ENCODE assay signal across 27 mouse cellular contexts in the genomic region with DNA sequence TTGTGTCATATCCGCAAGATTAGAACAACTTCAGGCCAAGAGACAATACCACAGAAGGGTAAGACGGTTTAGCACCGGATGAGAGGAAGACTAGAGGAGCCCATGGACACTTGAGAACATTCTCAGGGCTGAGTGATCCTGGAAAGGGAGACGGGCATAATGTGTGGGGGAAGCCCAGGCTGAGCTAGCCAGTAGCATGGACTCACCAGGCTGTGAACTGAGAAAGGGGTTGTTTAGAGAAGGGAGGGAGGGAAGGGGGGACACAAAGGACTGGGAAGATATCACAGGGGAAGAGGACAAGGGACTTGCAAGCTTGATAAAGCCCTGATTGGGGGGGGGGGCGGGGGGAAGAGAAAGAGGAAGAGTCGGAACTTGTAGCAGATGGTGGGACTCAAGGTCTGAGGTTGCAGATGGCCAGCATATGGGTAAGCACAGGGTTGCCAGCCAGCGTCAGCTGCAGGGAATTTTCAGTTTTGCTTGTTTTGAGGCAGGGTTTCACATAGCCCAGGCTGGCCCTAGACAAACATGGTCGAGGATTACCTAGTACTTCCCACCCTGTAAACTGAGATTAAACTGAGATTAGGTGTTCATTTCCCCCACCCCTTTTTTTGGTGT. TPM values are rescaled to one million over a fixed set of nuclear protein-coding genes. Genes with fewer than 3 reads are reported as not detected.
DNase-seq lines count a peak whose midpoint lies in the region; ATAC-seq and TF ChIP-seq lines count a peak whose summit lies in the region.
"Had no signal": no experiment of that assay in that cellular context is flagged by ENCODE, and none has a peak within 500 bp of the region (broad histone marks: within the 10 kb centered on the region; RNA-seq: fewer than 3 reads in every experiment).

No protein-coding gene starts in this region.

- no peak overlapping the region for H3K4me2 ChIP-seq in hindbrain, embryonic 13.5 days
- H3K4me2 ChIP-seq: forebrain, embryonic 13.5 days; heart, embryonic 15.5 days; hindbrain, embryonic 12.5 days; liver, embryonic 15.5 days had no signal

- H3K27ac ChIP-seq in hindbrain, embryonic 10.5 days: peak overlapping the region; percentile 13; the same call in 1 of the 2 replicates
- H3K27ac ChIP-seq in hindbrain, embryonic 13.5 days: no peak overlapping the region
- H3K27ac ChIP-seq in ES-E14 (ENCODE audit: insufficient read depth, low read depth, low read length, poor library complexity, severe bottlenecking): peak overlapping the region; percentile 5; the same call in 1 of the 2 replicates
- no peak overlapping the region for H3K27ac ChIP-seq in left cerebral cortex, adult 2 months
- H3K27ac ChIP-seq: forebrain, embryonic 13.5 days; heart, embryonic 15.5 days; hindbrain, embryonic 12.5 days; liver, embryonic 15.5 days had no signal

- no peaks in the 10 kb centered on the region for H3K27me3 ChIP-seq in hindbrain, embryonic 10.5 days (ENCODE audit: insufficient read depth, poor library complexity, severe bottlenecking)
- H3K27me3 ChIP-seq in hindbrain, embryonic 13.5 days: no peaks in the 10 kb centered on the region
- H3K27me3 ChIP-seq: forebrain, embryonic 13.5 days; heart, embryonic 15.5 days; hindbrain, embryonic 12.5 days; liver, embryonic 15.5 days had no signal

- ATAC-seq in hindbrain, embryonic 13.5 days (ENCODE audit: low FRiP score): no peak
- ATAC-seq: forebrain, embryonic 13.5 days; lung, postnatal 0 days had no signal

- no peaks in the 10 kb centered on the region for H3K4me1 ChIP-seq in hindbrain, embryonic 10.5 days (replicated peaks)
- no peaks in the 10 kb centered on the region for H3K4me1 ChIP-seq in hindbrain, embryonic 13.5 days (replicated peaks)
- peaks cover 13 to 14% of the 10 kb centered on the region in 2 experiments for H3K4me1 ChIP-seq in ES-E14 (ENCODE audit: control insufficient read depth in 2 of 2, insufficient read depth in 2 of 2, low read length in 2 of 2, poor library complexity in 1 of 2)
- H3K4me1 ChIP-seq: forebrain, embryonic 13.5 days; heart, embryonic 15.5 days; hindbrain, embryonic 12.5 days had no signal

- DNase-seq in hindbrain, embryonic 10.5 days (ENCODE audit: low spot score): no peak
- DNase-seq in ES-E14 (ENCODE audit: low read depth, low spot score): no peak
- peak; percentile 30 for DNase-seq in brain, embryonic 14.5 days (ENCODE audit: low read depth)
- peak; percentile 53 to 69 for DNase-seq in cerebellum, postnatal 25 days
- DNase-seq in left cerebral cortex, adult 2 months (ENCODE audit: extremely low spot score in 1 of 2, low spot score in 2 of 2): no peak
- DNase-seq in gastrocnemius, postnatal 10 days: no peak
- DNase-seq in T-cell, adult 2 months (ENCODE audit: low spot score): no peak
- DNase-seq: heart, adult 18-20 months; kidney, postnatal 14 days; spleen, adult 18-20 months; thymus, postnatal 25 days had no signal

- no peak for TF ChIP-seq POLR2A in brain, embryonic 14.5 days (IDR thresholded peaks at IDR 0.05; ENCODE audit: borderline replicate concordance, extremely low read depth, insufficient read depth, insufficient read length, poor library complexity, severe bottlenecking)

- peaks cover 86% of the 10 kb centered on the region for H3K36me3 ChIP-seq in hindbrain, embryonic 10.5 days
- peaks cover 29% of the 10 kb centered on the region for H3K36me3 ChIP-seq in hindbrain, embryonic 13.5 days
- peaks cover 34% of the 10 kb centered on the region for H3K36me3 ChIP-seq in ES-E14 (ENCODE audit: control insufficient read depth, insufficient read depth, low read length, poor library complexity, severe bottlenecking)
- H3K36me3 ChIP-seq: G1E had no signal

- WGBS in hindbrain, embryonic 10.5 days: 74% methylated on average over 8 of the region's 8 CpGs
- WGBS in hindbrain, embryonic 13.5 days: 80% methylated on average over 8 of the region's 8 CpGs

- no peak overlapping the region for H3K9ac ChIP-seq in hindbrain, embryonic 13.5 days
- peak overlapping the region; percentile 38; the same call in 1 of the 2 replicates for H3K9ac ChIP-seq in ES-E14 (ENCODE audit: insufficient read depth, low read depth, low read length, poor library complexity, severe bottlenecking)
- H3K9ac ChIP-seq: forebrain, embryonic 13.5 days; heart, embryonic 15.5 days; hindbrain, embryonic 12.5 days; liver, embryonic 15.5 days had no signal

- no peak for TF ChIP-seq CTCF in brain, embryonic 14.5 days (IDR thresholded peaks at IDR 0.05; ENCODE audit: borderline replicate concordance, extremely low read depth, insufficient read depth, insufficient read length)
- TF ChIP-seq CTCF in left cerebral cortex, adult 2 months (IDR thresholded peaks at IDR 0.05): no peak

- H3K9me3 ChIP-seq in hindbrain, embryonic 10.5 days: no peaks in the 10 kb centered on the region
- no peaks in the 10 kb centered on the region for H3K9me3 ChIP-seq in hindbrain, embryonic 13.5 days
- no peaks in the 10 kb centered on the region for H3K9me3 ChIP-seq in ES-E14 (ENCODE audit: control insufficient read depth, insufficient read depth, low read depth, low read length)
- H3K9me3 ChIP-seq: forebrain, embryonic 13.5 days; G1E; heart, embryonic 15.5 days; hindbrain, embryonic 12.5 days; liver, embryonic 15.5 days; megakaryocyte, embryonic 14.5 days had no signal

- in situ Hi-C loops in ES-E14 (cut with MboI; ENCODE audit: low sequenced_read_pairs in 2 of 2, unreplicated experiment in 2 of 2): no loop called here

- H3K4me3 ChIP-seq in hindbrain, embryonic 10.5 days: no peak overlapping the region
- H3K4me3 ChIP-seq in hindbrain, embryonic 13.5 days: no peak overlapping the region
- H3K4me3 ChIP-seq in ES-E14 (ENCODE audit: insufficient read depth in 1 of 2, low read depth in 1 of 2, low read length in 2 of 2, poor library complexity in 1 of 2, severe bottlenecking in 1 of 2): no peak overlapping the region
- no peak overlapping the region for H3K4me3 ChIP-seq in left cerebral cortex, adult 2 months
- H3K4me3 ChIP-seq: forebrain, embryonic 13.5 days; heart, embryonic 15.5 days; hindbrain, embryonic 12.5 days; liver, embryonic 15.5 days; megakaryocyte, embryonic 14.5 days had no signal

- intact Hi-C loops in left cerebral cortex, adult 2 months (cut with DNase I): no loop called here

TF ChIP-seq in ES-E14, 5 proteins besides CTCF, POLR2A, EP300 and RAD21:
- no peak for TF ChIP-seq MAFK (IDR thresholded peaks at IDR 0.05; ENCODE audit: insufficient read depth, low read depth, low read length)
- no peak for TF ChIP-seq ZNF384 (IDR thresholded peaks at IDR 0.05; ENCODE audit: low read depth, low read length)
- no peak for TF ChIP-seq HCFC1 (IDR thresholded peaks at IDR 0.05; ENCODE audit: borderline replicate concordance, insufficient read depth, low read length)
- TF ChIP-seq ZC3H11A (IDR thresholded peaks at IDR 0.05; ENCODE audit: borderline replicate concordance, low read depth, low read length): no peak
- no peak for TF ChIP-seq CHD2 (IDR thresholded peaks at IDR 0.05; ENCODE audit: low read depth, low read length)

RNA-seq across cellular contexts. Expression of gene Scpep1, which starts 9.2 kb away (rescaled TPM):
- 57.4 and 75.7 TPM in 2 replicates for polyA plus RNA-seq in hindbrain, embryonic 10.5 days (2016; fragmentation: Nextera tagmentation; extraction: Ambion mirVana)
- polyA plus RNA-seq in hindbrain, embryonic 13.5 days (2015; fragmentation: Nextera tagmentation; extraction: Ambion mirVana): 24.5 and 26.0 TPM in 2 replicates
- 140 and 208 TPM in 2 replicates for total RNA-seq in ES-E14 (2012; rRNA removed)
- polyA plus RNA-seq in brain, embryonic 14.5 days (2012; rRNA removed): 15.7 and 16.5 TPM in 2 replicates
- 10 to 100 TPM; 16.2 to 17.5 TPM for total RNA-seq in left cerebral cortex, adult 2 months (2021)
- 10 to 100 TPM; 27.2 to 30.4 TPM for total RNA-seq in gastrocnemius, postnatal 10 days (2021)

RNA-seq across cellular contexts. Expression of gene Elobl, which starts 20.7 kb away (rescaled TPM):
- not detected in 2 replicates for polyA plus RNA-seq in hindbrain, embryonic 10.5 days (2016; fragmentation: Nextera tagmentation; extraction: Ambion mirVana)
- not detected in 2 replicates for polyA plus RNA-seq in hindbrain, embryonic 13.5 days (2015; fragmentation: Nextera tagmentation; extraction: Ambion mirVana)
- 0.95 and 1.6 TPM in 2 replicates for total RNA-seq in ES-E14 (2012; rRNA removed)
- not detected in 2 replicates for polyA plus RNA-seq in brain, embryonic 14.5 days (2012; rRNA removed)
- not detected for total RNA-seq in left cerebral cortex, adult 2 months (2021)
- not detected for total RNA-seq in gastrocnemius, postnatal 10 days (2021)
- total RNA-seq: adrenal gland, postnatal 4 days; G1E; heart, adult 18-20 months; layer of hippocampus, postnatal 10 days; left cerebral cortex, postnatal 14 days had no signal
- polyA plus RNA-seq: cortical plate, adult 2 months; forebrain, embryonic 13.5 days; G1E; heart, embryonic 15.5 days; hindbrain, embryonic 12.5 days; intestine, embryonic 14.5 days; limb, embryonic 14.5 days; liver, embryonic 15.5 days; lung, postnatal 0 days; midbrain, postnatal 0 days; stomach, embryonic 16.5 days had no signal

RNA-seq across cellular contexts. Expression of gene Coil, which starts 24.0 kb away (rescaled TPM):
- polyA plus RNA-seq in hindbrain, embryonic 10.5 days (2016; fragmentation: Nextera tagmentation; extraction: Ambion mirVana): 25.7 and 25.9 TPM in 2 replicates
- polyA plus RNA-seq in hindbrain, embryonic 13.5 days (2015; fragmentation: Nextera tagmentation; extraction: Ambion mirVana): 26.7 and 27.3 TPM in 2 replicates
- total RNA-seq in ES-E14 (2012; rRNA removed): 28.8 and 37.8 TPM in 2 replicates
- 28.9 and 31.3 TPM in 2 replicates for polyA plus RNA-seq in brain, embryonic 14.5 days (2012; rRNA removed)
- total RNA-seq in left cerebral cortex, adult 2 months (2021): 10 to 100 TPM; 19.4 to 19.5 TPM
- total RNA-seq in gastrocnemius, postnatal 10 days (2021): 1 to 10 TPM; 3.9 to 5.7 TPM

RNA-seq across cellular contexts. Expression of gene Trim25, which starts 53.1 kb away (rescaled TPM):
- polyA plus RNA-seq in hindbrain, embryonic 10.5 days (2016; fragmentation: Nextera tagmentation; extraction: Ambion mirVana): 3.0 and 3.5 TPM in 2 replicates
- polyA plus RNA-seq in hindbrain, embryonic 13.5 days (2015; fragmentation: Nextera tagmentation; extraction: Ambion mirVana): 4.6 and 4.8 TPM in 2 replicates
- total RNA-seq in ES-E14 (2012; rRNA removed): 37.8 TPM in 2 replicates
- polyA plus RNA-seq in brain, embryonic 14.5 days (2012; rRNA removed): 1.7 and 3.2 TPM in 2 replicates
- total RNA-seq in left cerebral cortex, adult 2 months (2021): 1 to 10 TPM; 3.7 to 3.9 TPM
- 10 to 100 TPM; 18.0 to 20.0 TPM for total RNA-seq in gastrocnemius, postnatal 10 days (2021)

Comparison
In these comparisons a context has a peak if more than half of its experiments do, and no peak if none do; other contexts are left out.
1. H3K27ac ChIP-seq: peak in hindbrain, embryonic 10.5 days (single experiment) and ES-E14 (single experiment); none in hindbrain, embryonic 13.5 days (single experiment) and left cerebral cortex, adult 2 months (single experiment).
2. DNase-seq: peak in brain, embryonic 14.5 days (single experiment) and cerebellum, postnatal 25 days (2 of 2); none in hindbrain, embryonic 10.5 days (single experiment), ES-E14 (single experiment), left cerebral cortex, adult 2 months (0 of 2), gastrocnemius, postnatal 10 days (single experiment) and T-cell, adult 2 months (single experiment).